Mouse (Mus musculus): ENCODE measurements at regions not wholly inside any gene's neighbourhood (a gene's known extent, or its start where the extent isn't known, plus 50 kb on each side); places are given as distances from the start of the nearest gene placed in this dataset.

DNA sequence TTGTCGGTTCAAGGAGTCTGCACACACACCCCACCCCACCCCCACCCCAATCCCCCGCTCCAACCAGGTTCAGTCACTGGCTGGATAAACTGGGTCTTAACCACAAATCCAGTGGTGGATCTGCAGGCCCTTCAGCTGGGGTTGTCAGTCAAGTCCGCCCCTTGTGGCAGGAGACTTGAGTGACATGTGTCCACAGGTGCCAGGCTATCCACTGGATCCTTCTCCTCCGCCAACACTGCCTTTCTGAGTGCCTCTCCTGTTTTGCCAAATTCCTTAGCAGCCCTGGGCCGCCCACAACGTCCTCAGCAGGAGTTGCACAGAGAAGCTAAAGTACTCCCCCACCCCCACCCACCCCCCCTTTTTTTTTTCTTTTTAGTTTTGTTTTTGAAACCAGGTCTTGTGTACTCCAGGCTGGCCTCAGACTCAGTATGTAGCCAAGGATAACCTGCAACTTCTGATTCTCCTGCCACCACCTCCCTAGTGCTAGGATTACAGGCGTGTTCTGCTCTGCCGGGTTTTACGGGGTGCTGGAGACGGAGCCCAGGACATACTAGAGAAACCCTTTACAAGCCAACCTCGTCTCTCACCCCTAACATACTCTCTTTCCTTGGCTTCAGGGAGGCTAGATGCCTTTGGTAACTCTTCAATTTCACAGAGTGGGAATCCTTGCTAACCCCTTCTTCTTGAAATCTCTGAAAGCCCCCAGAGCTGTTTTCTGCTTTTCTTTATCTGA lies 57.2 kb upstream of the Zfp280d start:
- peak; percentile 69 for DNase-seq (ENCODE audit: low read depth, low spot score)

DNA sequence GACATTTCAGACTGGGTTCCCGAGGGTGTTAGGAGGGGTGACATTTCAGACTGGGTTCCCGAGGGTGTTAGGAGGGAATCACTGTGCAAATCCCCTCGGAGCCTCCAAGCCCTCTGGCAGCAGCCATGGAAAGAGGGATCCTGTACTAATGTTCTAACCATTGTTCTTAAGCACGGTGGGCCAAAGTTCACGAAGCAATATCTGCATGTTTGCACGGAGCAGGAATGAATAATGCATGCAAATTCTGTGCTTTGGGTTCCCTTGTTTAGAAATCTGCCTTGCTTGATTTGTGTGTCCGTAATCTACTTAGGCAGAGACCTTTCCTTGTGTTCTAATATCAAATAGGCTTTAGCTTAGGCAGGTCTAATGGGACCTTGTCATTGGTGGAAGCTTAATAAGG lies 55.9 kb upstream of the Zfp280d start:
- DNase-seq (ENCODE audit: low read depth, low spot score) = no peak

GRCm38 (mm10) chr9:72219892-72220291 lies 54.8 kb upstream of the Zfp280d start:
- no peak for DNase-seq (ENCODE audit: low read depth, low spot score)

DNA sequence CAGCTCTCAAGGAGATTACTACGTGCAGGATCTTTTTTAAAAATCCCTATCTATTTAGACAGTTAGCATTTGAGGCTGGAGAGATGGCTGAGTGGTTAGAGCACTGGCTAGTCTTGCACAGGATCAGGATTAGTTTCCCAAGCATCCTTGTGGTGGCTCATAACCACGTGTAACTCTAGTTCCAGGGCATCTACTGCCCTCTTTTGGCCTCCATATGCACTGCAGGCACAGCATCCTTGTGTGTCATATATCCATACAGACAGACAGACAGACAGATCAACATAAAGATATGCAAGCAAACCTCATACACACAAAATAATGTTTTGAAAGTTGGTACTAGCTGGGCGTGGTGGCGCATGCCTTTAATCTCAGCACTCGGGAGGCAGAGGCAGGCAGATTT lies 53.3 kb upstream of the Zfp280d start:
- peak; percentile 88 for DNase-seq (ENCODE audit: low read depth, low spot score)

All from R1 (cell line).